29 mouse cellular contexts compared by ENCODE assay signal in the genomic region with DNA sequence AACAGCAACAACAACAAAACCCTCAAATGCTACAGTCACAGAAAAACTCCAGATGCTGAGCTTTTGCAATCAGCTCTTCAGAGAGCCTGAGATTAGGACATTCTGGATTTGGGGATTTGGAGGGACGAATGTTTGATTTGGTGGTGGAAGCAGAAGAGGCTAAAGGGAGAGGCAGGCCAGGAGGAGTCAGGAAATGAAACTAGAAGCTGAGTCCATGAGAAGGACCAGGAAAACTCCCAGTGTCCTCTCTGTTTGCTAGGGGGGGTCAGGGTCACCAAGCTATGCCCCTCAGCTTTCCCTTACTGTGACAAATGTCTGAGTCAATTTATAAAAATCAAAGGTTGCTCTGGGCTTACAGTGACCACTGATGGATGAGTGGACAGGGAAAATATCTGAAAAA. TPM values are rescaled to one million over a fixed set of nuclear protein-coding genes. Genes with fewer than 3 reads are reported as not detected.
DNase-seq lines count a peak whose midpoint lies in the region; ATAC-seq and TF ChIP-seq lines count a peak whose summit lies in the region.
"Had no signal": no experiment of that assay in that cellular context is flagged by ENCODE, and none has a peak within 500 bp of the region (broad histone marks: within the 10 kb centered on the region; RNA-seq: fewer than 3 reads in every experiment).

No protein-coding gene starts in this region.

- TF ChIP-seq CTCF in hindbrain, postnatal 0 days (IDR thresholded peaks at IDR 0.05; ENCODE audit: low read depth), result no peak

- no peaks in the 10 kb centered on the region for H3K36me3 ChIP-seq in forebrain, embryonic 13.5 days (ENCODE audit: poor library complexity, severe bottlenecking)
- H3K36me3 ChIP-seq in hindbrain, postnatal 0 days (ENCODE audit: insufficient read depth, low read length), result no peaks in the 10 kb centered on the region
- H3K36me3 ChIP-seq: embryonic facial prominence, embryonic 13.5 days; embryonic facial prominence, embryonic 15.5 days; forebrain, embryonic 10.5 days; forebrain, embryonic 12.5 days; forebrain, embryonic 15.5 days; G1E had no signal

- no peak overlapping the region for H3K27ac ChIP-seq in forebrain, embryonic 13.5 days
- H3K27ac ChIP-seq in hindbrain, postnatal 0 days, result no peak overlapping the region
- H3K27ac ChIP-seq: embryonic facial prominence, embryonic 13.5 days; embryonic facial prominence, embryonic 15.5 days; forebrain, embryonic 10.5 days; forebrain, embryonic 12.5 days; forebrain, embryonic 15.5 days had no signal

- no peak overlapping the region for H3K9ac ChIP-seq in forebrain, embryonic 13.5 days
- no peak overlapping the region for H3K9ac ChIP-seq in hindbrain, postnatal 0 days (replicated peaks; ENCODE audit: low read length)
- H3K9ac ChIP-seq: embryonic facial prominence, embryonic 13.5 days; embryonic facial prominence, embryonic 15.5 days; forebrain, embryonic 12.5 days; forebrain, embryonic 15.5 days; forebrain, postnatal 0 days had no signal

- DNase-seq in adrenal gland, adult 2 months, result peak; percentile 16
- DNase-seq in adrenal gland, adult 18-20 months (ENCODE audit: low spot score in 2 of 2), result no peak
- peak; percentile 85 for DNase-seq in heart, adult 11 months
- DNase-seq in heart, postnatal 4 days, result no peak
- DNase-seq in 3134 (ENCODE audit: extremely low read depth, insufficient read length, low spot score) (peak; percentile 30), NIH3T3 (ENCODE audit: low read depth) (peak; percentile 42)
- no peak for DNase-seq in hindbrain, postnatal 0 days (ENCODE audit: low spot score)
- DNase-seq: adrenal gland, postnatal 10 days; B cell, adult 2 months; cerebellum, adult 11 months; cerebellum, adult 18-20 months; cerebellum, adult 8-10 months; cerebellum, adult 9-11 months; cerebellum, postnatal 14 days; cerebellum, postnatal 36 days; embryo, embryonic 11 days; forebrain, postnatal 0 days had no signal

- ATAC-seq in forebrain, embryonic 13.5 days, result no peak
- ATAC-seq in hindbrain, postnatal 0 days, result no peak
- ATAC-seq: CD4-positive, CD25-positive, alpha-beta regulatory T cell, adult 4 months; forebrain, embryonic 15.5 days; forebrain, postnatal 0 days had no signal

- 56% methylated on average over 1 of the region's 1 CpGs for WGBS in forebrain, embryonic 13.5 days
- WGBS in hindbrain, postnatal 0 days, result 72% methylated on average over 1 of the region's 1 CpGs

- H3K9me3 ChIP-seq in forebrain, embryonic 13.5 days (replicated peaks), result no peaks in the 10 kb centered on the region
- no peaks in the 10 kb centered on the region for H3K9me3 ChIP-seq in hindbrain, postnatal 0 days (ENCODE audit: low read length)
- H3K9me3 ChIP-seq: embryonic facial prominence, embryonic 13.5 days; embryonic facial prominence, embryonic 15.5 days; forebrain, embryonic 10.5 days; forebrain, embryonic 12.5 days; forebrain, embryonic 15.5 days; G1E had no signal

- no peaks in the 10 kb centered on the region for H3K4me1 ChIP-seq in forebrain, embryonic 13.5 days
- no peaks in the 10 kb centered on the region for H3K4me1 ChIP-seq in hindbrain, postnatal 0 days (ENCODE audit: insufficient read depth, low read length)
- H3K4me1 ChIP-seq: embryonic facial prominence, embryonic 13.5 days; embryonic facial prominence, embryonic 15.5 days; forebrain, embryonic 15.5 days had no signal

- H3K27me3 ChIP-seq in forebrain, embryonic 13.5 days, result no peaks in the 10 kb centered on the region
- H3K27me3 ChIP-seq in hindbrain, postnatal 0 days (ENCODE audit: insufficient read depth, low read length), result no peaks in the 10 kb centered on the region
- H3K27me3 ChIP-seq: CH12.LX; embryonic facial prominence, embryonic 13.5 days; embryonic facial prominence, embryonic 15.5 days; forebrain, embryonic 12.5 days; forebrain, embryonic 15.5 days had no signal

- H3K4me2 ChIP-seq in forebrain, embryonic 13.5 days, result no peak overlapping the region
- no peak overlapping the region for H3K4me2 ChIP-seq in hindbrain, postnatal 0 days (ENCODE audit: low read depth, low read length)
- H3K4me2 ChIP-seq: embryonic facial prominence, embryonic 13.5 days; embryonic facial prominence, embryonic 15.5 days; forebrain, embryonic 12.5 days; forebrain, embryonic 15.5 days had no signal

- H3K4me3 ChIP-seq in forebrain, embryonic 13.5 days, result no peak overlapping the region
- no peak overlapping the region for H3K4me3 ChIP-seq in hindbrain, postnatal 0 days (ENCODE audit: low read length)
- H3K4me3 ChIP-seq: embryonic facial prominence, embryonic 13.5 days; embryonic facial prominence, embryonic 15.5 days; erythroblast, embryonic 14.5 days; forebrain, embryonic 10.5 days; forebrain, embryonic 12.5 days; forebrain, embryonic 15.5 days had no signal

RNA-seq across cellular contexts. Expression of a gene that starts 20.1 kb away (rescaled TPM):
- under 1 TPM; 0.14 to 0.41 TPM for total RNA-seq in adrenal gland, adult 2 months (2021)
- polyA plus RNA-seq in adrenal gland, adult 2 months (2012; rRNA removed), result 0.29 and 0.39 TPM in 2 replicates
- total RNA-seq in adrenal gland, adult 18-20 months (2021), result under 1 TPM; 0.56 to 0.80 TPM
- total RNA-seq in heart, postnatal 4 days (2021), result under 1 TPM; 0.29 to 0.41 TPM
- 3.1 and 5.4 TPM in 2 replicates for polyA plus RNA-seq in forebrain, embryonic 13.5 days (2015; fragmentation: Nextera tagmentation; extraction: Ambion mirVana)
- 42.1 and 49.1 TPM in 2 replicates for total RNA-seq in hindbrain, postnatal 0 days (2014; rRNA removed)
- polyA plus RNA-seq in hindbrain, postnatal 0 days (2015; fragmentation: Nextera tagmentation; extraction: Ambion mirVana), result 32.4 and 35.6 TPM in 2 replicates
- total RNA-seq: CH12.LX; common myeloid progenitor, adult 5-6 weeks had no signal
- polyA plus RNA-seq: CD4-positive, CD25-positive, alpha-beta regulatory T cell, adult 4 months; erythroblast, embryonic 14.5 days; G1E had no signal

RNA-seq across cellular contexts. Expression of a gene that starts 43.9 kb away (rescaled TPM):
- total RNA-seq in adrenal gland, adult 2 months (2021), result not detected
- not detected in 2 replicates for polyA plus RNA-seq in adrenal gland, adult 2 months (2012; rRNA removed)
- total RNA-seq in adrenal gland, adult 18-20 months (2021), result not detected
- not detected for total RNA-seq in heart, postnatal 4 days (2021)
- polyA plus RNA-seq in forebrain, embryonic 13.5 days (2015; fragmentation: Nextera tagmentation; extraction: Ambion mirVana), result 0.16 TPM in 1 of 2 replicates, not detected in the other
- 0.10 and 5.8 TPM in 2 replicates for total RNA-seq in hindbrain, postnatal 0 days (2014; rRNA removed)
- 0.85 and 1.2 TPM in 2 replicates for polyA plus RNA-seq in hindbrain, postnatal 0 days (2015; fragmentation: Nextera tagmentation; extraction: Ambion mirVana)
- total RNA-seq: CH12.LX; common myeloid progenitor, adult 5-6 weeks had no signal
- polyA plus RNA-seq: CD4-positive, CD25-positive, alpha-beta regulatory T cell, adult 4 months; embryonic facial prominence, embryonic 11.5 days; embryonic facial prominence, embryonic 13.5 days; erythroblast, embryonic 14.5 days; forebrain, embryonic 10.5 days; forebrain, embryonic 12.5 days; G1E had no signal

Comparison
In these comparisons a context has a peak if more than half of its experiments do, and no peak if none do; other contexts are left out.
1. DNase-seq: peak in adrenal gland, adult 2 months (single experiment), heart, adult 11 months (single experiment), 3134 (single experiment) and NIH3T3 (single experiment); none in adrenal gland, adult 18-20 months (0 of 2), heart, postnatal 4 days (single experiment) and hindbrain, postnatal 0 days (single experiment).
2. RNA of a gene that starts 20.1 kb away (total RNA-seq): 42.1 to 49.1 TPM in hindbrain, postnatal 0 days; 0.56 to 0.80 TPM in adrenal gland, adult 18-20 months, 0.14 to 0.41 TPM in adrenal gland, adult 2 months and 0.29 to 0.41 TPM in heart, postnatal 4 days; every median in the first group is over 10 times any median in the second.